ENCODE assay signal across 8 mouse cellular contexts in genomic region chr5:35088785-35089613, GRCm38 (mm10). TPM values are rescaled to one million over a fixed set of nuclear protein-coding genes. Genes with fewer than 3 reads are reported as not detected.
DNase-seq lines count a peak whose midpoint lies in the region; ATAC-seq and TF ChIP-seq lines count a peak whose summit lies in the region.

No protein-coding gene starts in this region.

- no peak overlapping the region for H3K4me2 ChIP-seq in heart, postnatal 0 days (ENCODE audit: low read depth, low read length)
- no peak overlapping the region for H3K4me2 ChIP-seq in midbrain, embryonic 13.5 days (replicated peaks)

- H3K9me3 ChIP-seq in heart, postnatal 0 days (replicated peaks; ENCODE audit: control insufficient read depth, low read length) = no peaks in the 10 kb centered on the region
- H3K9me3 ChIP-seq in midbrain, embryonic 13.5 days = no peaks in the 10 kb centered on the region

- WGBS in heart, postnatal 0 days = 69% methylated on average over 9 of the region's 9 CpGs
- 71% methylated on average over 9 of the region's 9 CpGs for WGBS in midbrain, embryonic 13.5 days

- H3K4me3 ChIP-seq in heart, postnatal 0 days (ENCODE audit: low read depth, low read length) = no peak overlapping the region
- H3K4me3 ChIP-seq in midbrain, embryonic 13.5 days (replicated peaks) = no peak overlapping the region

- peaks cover 32% of the 10 kb centered on the region for H3K36me3 ChIP-seq in heart, postnatal 0 days (replicated peaks; ENCODE audit: control insufficient read depth, insufficient read depth, low read length)
- H3K36me3 ChIP-seq in midbrain, embryonic 13.5 days = peaks cover 35% of the 10 kb centered on the region

- no peak overlapping the region for H3K27ac ChIP-seq in heart, postnatal 0 days (ENCODE audit: low read depth)
- H3K27ac ChIP-seq in midbrain, embryonic 13.5 days = no peak overlapping the region

- no peaks in the 10 kb centered on the region for H3K4me1 ChIP-seq in heart, postnatal 0 days (ENCODE audit: control insufficient read depth, insufficient read depth)
- no peaks in the 10 kb centered on the region for H3K4me1 ChIP-seq in midbrain, embryonic 13.5 days (replicated peaks)

- no peak for ATAC-seq in CD4-positive, CD25-positive, alpha-beta regulatory T cell, adult 4 months
- ATAC-seq in heart, postnatal 0 days (ENCODE audit: insufficient read depth, low read depth) = no peak
- 0 out of 2 replicates have a peak, but pooled peaks have one; percentile 27 for ATAC-seq in midbrain, embryonic 13.5 days

- peak; percentile 73 for DNase-seq in CD4-positive, CD25-positive, alpha-beta regulatory T cell, adult 2 months (ENCODE audit: low read depth, low spot score)
- peak; percentile 86 for DNase-seq in R1 (ENCODE audit: low read depth, low spot score)
- peak; percentile 73 to 75 for DNase-seq in cerebellum, postnatal 36 days
- DNase-seq in heart, postnatal 0 days (ENCODE audit: low spot score) = peak; percentile 51
- DNase-seq in left cerebral cortex, adult 8-10 months (ENCODE audit: low spot score in 2 of 2) = peak; percentile 46 to 57
- DNase-seq in spleen, postnatal 10 days (ENCODE audit: low spot score in 2 of 2) = peak; percentile 64 to 86

- H3K9ac ChIP-seq in heart, postnatal 0 days (replicated peaks; ENCODE audit: low read depth, low read length) = no peak overlapping the region
- H3K9ac ChIP-seq in midbrain, embryonic 13.5 days (replicated peaks) = no peak overlapping the region

- peak; percentile 77 for TF ChIP-seq CTCF in heart, postnatal 0 days (IDR thresholded peaks at IDR 0.05; ENCODE audit: low read depth)

- no peaks in the 10 kb centered on the region for H3K27me3 ChIP-seq in heart, postnatal 0 days (ENCODE audit: control insufficient read depth, insufficient read depth, low read length)
- H3K27me3 ChIP-seq in midbrain, embryonic 13.5 days = no peaks in the 10 kb centered on the region

- no peak for TF ChIP-seq EP300 in heart, postnatal 0 days (IDR thresholded peaks at IDR 0.05; ENCODE audit: low read depth)

RNA-seq across cellular contexts. Expression of gene Lrpap1, which starts 16.6 kb away (rescaled TPM):
- polyA plus RNA-seq in CD4-positive, CD25-positive, alpha-beta regulatory T cell, adult 4 months (2017; shearing (Covaris generic)) = 100 to 1,000 TPM in 1 of 2 experiments, 10 to 100 TPM in 1; 93.8 to 133 TPM
- total RNA-seq in heart, postnatal 0 days (2014; rRNA removed; ENCODE audit: low replicate concordance) = 35.9 and 43.7 TPM in 2 replicates
- polyA plus RNA-seq in heart, postnatal 0 days (2015; fragmentation: Nextera tagmentation; extraction: Ambion mirVana) = 85.8 TPM in 2 replicates
- 100 to 1,000 TPM; 121 to 171 (median 135) TPM for total RNA-seq in left cerebral cortex, adult 8-10 months (2022)
- 108 and 114 TPM in 2 replicates for polyA plus RNA-seq in midbrain, embryonic 13.5 days (2015; fragmentation: Nextera tagmentation; extraction: Ambion mirVana)

RNA-seq across cellular contexts. Expression of gene Dok7, which starts 32.4 kb away (rescaled TPM):
- not detected for polyA plus RNA-seq in CD4-positive, CD25-positive, alpha-beta regulatory T cell, adult 4 months (2017; shearing (Covaris generic))
- total RNA-seq in heart, postnatal 0 days (2014; rRNA removed; ENCODE audit: low replicate concordance) = 27.7 and 37.7 TPM in 2 replicates
- 14.1 and 15.0 TPM in 2 replicates for polyA plus RNA-seq in heart, postnatal 0 days (2015; fragmentation: Nextera tagmentation; extraction: Ambion mirVana)
- 10 to 100 TPM; 21.8 to 27.7 (median 24.6) TPM for total RNA-seq in left cerebral cortex, adult 8-10 months (2022)
- 2.2 and 3.4 TPM in 2 replicates for polyA plus RNA-seq in midbrain, embryonic 13.5 days (2015; fragmentation: Nextera tagmentation; extraction: Ambion mirVana)

RNA-seq across cellular contexts. Expression of gene Hgfac, which starts 47.7 kb away (rescaled TPM):
- 1 to 10 TPM; 6.7 to 7.9 TPM for polyA plus RNA-seq in CD4-positive, CD25-positive, alpha-beta regulatory T cell, adult 4 months (2017; shearing (Covaris generic))
- total RNA-seq in heart, postnatal 0 days (2014; rRNA removed; ENCODE audit: low replicate concordance) = 0.19 TPM in 1 of 2 replicates, not detected in the other
- polyA plus RNA-seq in heart, postnatal 0 days (2015; fragmentation: Nextera tagmentation; extraction: Ambion mirVana) = 0.16 and 0.36 TPM in 2 replicates
- under 1 TPM; 0.39 to 0.95 (median 0.66) TPM for total RNA-seq in left cerebral cortex, adult 8-10 months (2022)
- 1.0 and 1.2 TPM in 2 replicates for polyA plus RNA-seq in midbrain, embryonic 13.5 days (2015; fragmentation: Nextera tagmentation; extraction: Ambion mirVana)
